Mouse (Mus musculus) neural tube, embryonic 14.5 days (tissue): Measurements from ENCODE around the gene Pitpnc1. TPM values are rescaled to one million over a fixed set of nuclear protein-coding genes. Genes with fewer than 3 reads are reported as not detected.

ENCODE experiments used
- ATAC-seq: fragments of 200-750 bp; cut with Nextera tagmentation; 2 replicates; pipeline ENCODE4 v1.8.0; 2017; ENCODE audit warnings: low read depth, mild to moderate bottlenecking, moderate TSS enrichment, moderate library complexity
- H3K27ac ChIP-seq: fragments of 300-500 bp; sonication (generic); 2 replicates; pipeline ENCODE4 v1.5.1; 2014; ENCODE audit warnings: low read depth, mild to moderate bottlenecking, control low read depth, low read length, moderate library complexity, mixed read lengths
- H3K27me3 ChIP-seq: fragments of 300-500 bp; sonication (generic); 2 replicates; pipeline ENCODE4 v1.6.1; 2014; ENCODE audit warnings: low read length; ENCODE audit not compliant: control insufficient read depth, insufficient read depth
- H3K36me3 ChIP-seq: fragments of 300-500 bp; sonication (generic); 2 replicates; pipeline ENCODE4 v1.6.1; 2014; ENCODE audit warnings: low read length, mixed read lengths; ENCODE audit not compliant: control insufficient read depth, insufficient read depth
- H3K4me1 ChIP-seq: fragments of 300-500 bp; sonication (generic); 2 replicates; pipeline ENCODE4 v1.6.1; 2014; ENCODE audit warnings: low read length; ENCODE audit not compliant: control insufficient read depth, insufficient read depth
- H3K4me2 ChIP-seq: fragments of 300-500 bp; sonication (generic); 2 replicates; pipeline ENCODE4 v1.6.1; 2014; ENCODE audit warnings: mild to moderate bottlenecking, low read depth, low read length, control low read depth
- H3K4me3 ChIP-seq: fragments of 300-500 bp; sonication (generic); 2 replicates; pipeline ENCODE4 v1.5.1; 2014; ENCODE audit warnings: low read depth, low read length, control low read depth, mixed read lengths
- H3K9ac ChIP-seq: fragments of 300-500 bp; sonication (generic); replicated peaks from 2 replicates; pipeline ENCODE4 v1.6.1; 2014; ENCODE audit warnings: low read depth, mild to moderate bottlenecking, control low read depth, low read length, mixed read lengths
- H3K9me3 ChIP-seq: fragments of 300-500 bp; sonication (generic); 2 replicates; pipeline ENCODE4 v1.6.1; 2016; ENCODE audit warnings: low read length; ENCODE audit not compliant: control insufficient read depth
- WGBS: fragments of 180-500 bp; shearing (Covaris S2); extraction: QIAGEN DNeasy Blood & Tissue Kit; methylation state at CpG from one replicate; pipeline ENCODE4 v1.1.7; 2014; 5-methylcytosine and 5-hydroxymethylcytosine counted together
- polyA plus RNA-seq: library from polyadenylated mRNA; unstranded; fragments of >200 nt; fragmentation: Nextera tagmentation; extraction: Ambion mirVana; gene quantifications from 2 replicates; pipeline ENCODE4 v1.2.1, GENCODE M21; 2014

Gene Pitpnc1
- polyA plus RNA-seq, 1 experiment from 2014 or later, result 45.2 TPM

GRCm38 (mm10) chr11:107435776-107436449, 34.6 kb downstream of the Pitpnc1 start:
- Histone ChIP-seq H3K9me3 (no peaks in the 10 kb centered on the region), H3K27me3 (no peaks in the 10 kb centered on the region), H3K4me2 (no peak overlapping the region), H3K36me3 (no peaks in the 10 kb centered on the region), H3K4me1 (0 out of 2 replicates have a peak, but pooled peaks cover 3% of the 10 kb centered on the region), H3K9ac (no peak overlapping the region), H3K27ac (no peak overlapping the region), H3K4me3 (no peak overlapping the region)
- ATAC-seq, result no peak
- 96% methylated on average over 6 of the region's 6 CpGs for WGBS

- 88% methylated on average over 7 of the region's 7 CpGs for WGBS
- H3K9ac ChIP-seq, result no peak overlapping the region
- no peak overlapping the region for H3K4me3 ChIP-seq
- H3K4me2 ChIP-seq, result no peak overlapping the region
- H3K9me3 ChIP-seq, result no peaks in the 10 kb centered on the region
- H3K27ac ChIP-seq, result no peak overlapping the region
- H3K4me1 ChIP-seq, result no peaks in the 10 kb centered on the region
- no peaks in the 10 kb centered on the region for H3K27me3 ChIP-seq
- H3K36me3 ChIP-seq, result no peaks in the 10 kb centered on the region
- ATAC-seq, result no peak
These were observed 39.1 kb downstream of the Pitpnc1 start for GRCm38 (mm10) chr11:107431197-107431965.

DNA sequence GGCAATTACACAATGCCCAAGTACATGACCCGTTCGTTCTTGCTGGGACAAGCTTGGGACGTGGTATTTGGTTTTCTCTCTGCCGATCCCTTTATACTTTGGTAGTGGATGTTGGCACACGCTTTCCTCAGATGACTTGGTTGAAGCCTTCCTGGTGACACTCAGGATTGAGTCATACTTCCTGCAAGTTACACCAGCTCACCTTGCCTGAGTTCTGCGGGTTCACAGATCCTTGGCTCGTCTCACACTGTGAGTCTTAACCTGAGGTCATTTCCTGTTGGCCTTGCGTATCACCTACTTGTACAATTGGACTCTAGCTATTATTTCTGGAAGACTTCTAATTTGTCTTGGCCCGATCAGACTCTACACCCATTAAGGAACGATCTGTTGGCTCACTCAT, 42.5 kb downstream of the Pitpnc1 start:
- no peaks in the 10 kb centered on the region for H3K4me1 ChIP-seq
- no peak overlapping the region for H3K4me3 ChIP-seq
- no peak overlapping the region for H3K9ac ChIP-seq
- ATAC-seq, result no peak
- no peak overlapping the region for H3K27ac ChIP-seq
- no peaks in the 10 kb centered on the region for H3K27me3 ChIP-seq
- no peaks in the 10 kb centered on the region for H3K36me3 ChIP-seq
- H3K9me3 ChIP-seq, result no peaks in the 10 kb centered on the region
- 91% methylated on average over 10 of the region's 10 CpGs for WGBS
- no peak overlapping the region for H3K4me2 ChIP-seq

DNA sequence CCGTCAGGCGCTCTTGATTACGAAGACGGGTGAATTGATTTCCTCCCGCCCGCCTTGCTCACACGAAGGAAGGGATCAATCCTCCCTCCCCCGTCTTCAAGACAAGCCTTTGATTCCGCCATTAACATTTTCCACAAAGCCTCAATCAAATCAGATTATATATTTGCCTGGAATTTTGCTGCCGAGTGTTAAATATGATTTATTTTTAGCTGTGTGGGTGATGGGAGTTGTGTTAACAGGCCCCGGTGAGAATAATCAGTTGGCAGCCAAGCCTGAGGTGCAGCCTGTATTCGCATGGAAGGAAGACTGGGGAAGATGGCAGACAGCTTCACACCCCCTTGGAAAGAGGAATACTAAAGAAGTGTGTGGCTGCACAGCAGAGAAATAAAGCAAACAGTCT, 46.3 kb downstream of the Pitpnc1 start:
- Histone ChIP-seq H3K4me3 (no peak overlapping the region), H3K9ac (no peak overlapping the region), H3K27me3 (no peaks in the 10 kb centered on the region), H3K27ac (no peak overlapping the region), H3K36me3 (no peaks in the 10 kb centered on the region), H3K4me2 (no peak overlapping the region), H3K4me1 (0 out of 2 replicates have a peak, but pooled peaks cover 4% of the 10 kb centered on the region), H3K9me3 (no peaks in the 10 kb centered on the region)
- ATAC-seq, result no peak
- WGBS, result 87% methylated on average over 12 of the region's 12 CpGs

GRCm38 (mm10) chr11:107422356-107422754, 48.1 kb downstream of the Pitpnc1 start:
- no peaks in the 10 kb centered on the region for H3K27me3 ChIP-seq
- 57% methylated on average over 5 of the region's 5 CpGs for WGBS
- ATAC-seq, result no peak
- 0 out of 2 replicates have a peak overlapping the region, but pooled peaks have one; percentile 16 for H3K27ac ChIP-seq
- no peaks in the 10 kb centered on the region for H3K9me3 ChIP-seq
- peaks cover 4% of the 10 kb centered on the region; the same call in 1 of the 2 replicates for H3K4me1 ChIP-seq
- H3K36me3 ChIP-seq, result no peaks in the 10 kb centered on the region
- H3K4me2 ChIP-seq, result no peak overlapping the region
- no peak overlapping the region for H3K9ac ChIP-seq
- H3K4me3 ChIP-seq, result no peak overlapping the region

DNA sequence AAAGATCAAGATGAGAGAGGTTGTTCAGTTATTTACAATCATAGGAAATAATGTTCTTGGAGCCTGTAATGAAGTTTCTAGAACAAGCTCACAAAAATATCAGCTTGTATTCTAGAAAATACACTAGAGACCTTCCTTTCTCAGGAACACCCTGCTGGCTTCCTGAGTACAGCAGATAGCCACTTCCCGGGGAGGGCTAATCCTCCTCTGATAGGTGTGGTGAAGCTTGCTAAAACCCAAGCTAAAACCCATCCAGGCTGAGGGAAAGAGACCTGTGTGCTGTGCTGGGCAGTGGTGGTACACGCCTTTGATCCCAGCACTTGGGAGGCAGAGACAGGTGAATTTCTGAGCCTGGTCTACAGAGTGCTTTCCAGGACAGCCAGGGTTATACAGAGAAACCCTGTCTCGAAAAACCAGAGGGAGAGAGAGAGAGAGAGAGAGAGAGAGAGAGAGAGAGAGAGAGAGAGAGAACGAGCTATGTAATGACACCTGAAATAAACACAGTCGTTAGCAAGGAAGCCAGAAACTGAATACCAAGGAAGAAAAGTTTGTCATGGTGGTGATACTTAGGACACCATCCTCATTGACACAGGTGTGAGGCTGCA, 48.6 kb downstream of the Pitpnc1 start:
- no peak overlapping the region for H3K4me2 ChIP-seq
- H3K9ac ChIP-seq, result no peak overlapping the region
- no peaks in the 10 kb centered on the region for H3K27me3 ChIP-seq
- peaks cover 7% of the 10 kb centered on the region; the same call in 1 of the 2 replicates for H3K4me1 ChIP-seq
- H3K27ac ChIP-seq, result no peak overlapping the region
- H3K4me3 ChIP-seq, result no peak overlapping the region
- WGBS, result 65% methylated on average over 5 of the region's 5 CpGs
- H3K9me3 ChIP-seq, result no peaks in the 10 kb centered on the region
- no peaks in the 10 kb centered on the region for H3K36me3 ChIP-seq
- ATAC-seq, result no peak

- ATAC-seq, result no peak
- H3K4me1 ChIP-seq, result peaks cover 21% of the 10 kb centered on the region
- 54% methylated on average over 7 of the region's 7 CpGs for WGBS
These were observed 50.6 kb downstream of the Pitpnc1 start for GRCm38 (mm10) chr11:107419925-107420324.

GRCm38 (mm10) chr11:107417041-107417583, 53.4 kb downstream of the Pitpnc1 start:
- Histone ChIP-seq H3K36me3 (no peaks in the 10 kb centered on the region), H3K9me3 (no peaks in the 10 kb centered on the region), H3K4me1 (peaks cover 34% of the 10 kb centered on the region), H3K4me2 (peak overlapping the region; percentile 8; the same call in 1 of the 2 replicates), H3K4me3 (no peak overlapping the region), H3K9ac (no peak overlapping the region), H3K27ac (peak overlapping the region; percentile 56), H3K27me3 (no peaks in the 10 kb centered on the region)
- 48% methylated on average over 14 of the region's 14 CpGs for WGBS
- no peak for ATAC-seq

More at GRCm38 (mm10) chr11:107419925-107420324, 50.6 kb downstream of the Pitpnc1 start:
- Histone ChIP-seq H3K9me3 (no peaks in the 10 kb centered on the region), H3K36me3 (no peaks in the 10 kb centered on the region), H3K27ac (peak overlapping the region; percentile 34; the same call in 1 of the 2 replicates), H3K27me3 (no peaks in the 10 kb centered on the region), H3K9ac (no peak overlapping the region), H3K4me2 (no peak overlapping the region), H3K4me3 (no peak overlapping the region)
